Mouse (Mus musculus): Measurements from ENCODE around the gene Cbx2.

GRCm38 (mm10) chr11:119079445-119079837, 56.7 kb downstream of the Cbx2 start:
- no peak for TF ChIP-seq CTCF (IDR thresholded peaks at IDR 0.05)
- TF ChIP-seq EP300 (IDR thresholded peaks at IDR 0.05), result no peak
